Mouse (Mus musculus): ENCODE data around the gene Ldlr.
A peak's percentile ranks its signal among the peaks of the same experiment; 100 is the strongest.
"Not testable (repeated sequence)": the region's sequence is repeated elsewhere in the genome, so short reads cannot be mapped to it uniquely, and the experiment has no call there.

Gene Ldlr

GRCm38 (mm10) chr9:21754516-21755321 is 31.4 kb downstream of the Ldlr start:
- no peak for DNase-seq (ENCODE audit: low spot score)

GRCm38 (mm10) chr9:21758576-21759529 is 35.6 kb downstream of the Ldlr start:
- DNase-seq (ENCODE audit: low spot score) = no peak

- no peak for DNase-seq (ENCODE audit: low spot score)
Measured at GRCm38 (mm10) chr9:21759718-21760117, 36.4 kb downstream of the Ldlr start.

- peak; percentile 95 for DNase-seq (ENCODE audit: low spot score)
Measured at GRCm38 (mm10) chr9:21760155-21761088, 37.1 kb downstream of the Ldlr start, which contains the start of gene Spc24. Gene Spc24 (minus strand): TSS chr9:21760303.

- no peak for DNase-seq (ENCODE audit: low spot score)
Measured at GRCm38 (mm10) chr9:21762135-21762534, 38.9 kb downstream of the Ldlr start.

- DNase-seq (ENCODE audit: low spot score) = no peak
Measured at GRCm38 (mm10) chr9:21764084-21764999, 41.1 kb downstream of the Ldlr start.

GRCm38 (mm10) chr9:21767896-21768295 is 44.6 kb downstream of the Ldlr start:
- no peak for DNase-seq (ENCODE audit: low spot score)

- DNase-seq (ENCODE audit: low spot score) = no peak
Measured at GRCm38 (mm10) chr9:21768511-21769411, 45.5 kb downstream of the Ldlr start.

GRCm38 (mm10) chr9:21769558-21770183 is 46.4 kb downstream of the Ldlr start:
- DNase-seq (ENCODE audit: low spot score) = no peak

GRCm38 (mm10) chr9:21773396-21773795 is 50.1 kb downstream of the Ldlr start:
- not testable (repeated sequence) for DNase-seq (ENCODE audit: low spot score)

GRCm38 (mm10) chr9:21774353-21774752 is 51.1 kb downstream of the Ldlr start:
- no peak for DNase-seq (ENCODE audit: low spot score)

- no peak for DNase-seq (ENCODE audit: low spot score)
Measured at GRCm38 (mm10) chr9:21777726-21778125, 54.4 kb downstream of the Ldlr start.

- DNase-seq (ENCODE audit: low spot score) = no peak
Measured at GRCm38 (mm10) chr9:21781657-21782468, 58.6 kb downstream of the Ldlr start.

GRCm38 (mm10) chr9:21784517-21785307 is 61.4 kb downstream of the Ldlr start:
- DNase-seq (ENCODE audit: low spot score) = no peak

- DNase-seq (ENCODE audit: low spot score) = not testable (repeated sequence)
Measured at GRCm38 (mm10) chr9:21786309-21786708, 63.0 kb downstream of the Ldlr start.

- peak; percentile 31 for DNase-seq (ENCODE audit: low spot score)
Measured at GRCm38 (mm10) chr9:21786906-21787305, 63.6 kb downstream of the Ldlr start.

GRCm38 (mm10) chr9:21787654-21788053 is 64.4 kb downstream of the Ldlr start:
- DNase-seq (ENCODE audit: low spot score) = no peak
